8 mouse cellular contexts compared by ENCODE assay signal in genomic region chr4:108070723-108071122, GRCm38 (mm10). TPM values are rescaled to one million over a fixed set of nuclear protein-coding genes. Genes with fewer than 3 reads are reported as not detected.
A peak's percentile ranks its signal among the peaks of the same experiment; 100 is the strongest.
DNase-seq lines count a peak whose midpoint lies in the region; ATAC-seq lines count a peak whose summit lies in the region.

No protein-coding gene starts in this region.

- H3K4me2 ChIP-seq in hindbrain, embryonic 14.5 days (replicated peaks): peak overlapping the region; percentile 61
- H3K4me2 ChIP-seq in midbrain, embryonic 12.5 days (replicated peaks): peak overlapping the region; percentile 89

- peak overlapping the region; percentile 56 for H3K9ac ChIP-seq in hindbrain, embryonic 14.5 days
- H3K9ac ChIP-seq in midbrain, embryonic 12.5 days (replicated peaks): peak overlapping the region; percentile 72

- H3K4me1 ChIP-seq in hindbrain, embryonic 14.5 days (replicated peaks; ENCODE audit: control insufficient read depth, insufficient read depth, low read length): peaks cover 14% of the 10 kb centered on the region
- H3K4me1 ChIP-seq in midbrain, embryonic 12.5 days: peaks cover 14% of the 10 kb centered on the region

- no peak for ATAC-seq in hindbrain, embryonic 14.5 days (ENCODE audit: low FRiP score)
- no peak for ATAC-seq in midbrain, embryonic 12.5 days (ENCODE audit: low FRiP score, low read depth)

- DNase-seq in cerebellum, postnatal 10 days: peak; percentile 12 to 29
- DNase-seq in cerebellum, adult 8-10 months: no peak
- DNase-seq in thymus, postnatal 14 days: peak; percentile 11
- DNase-seq in thymus, postnatal 0 days (ENCODE audit: low spot score): no peak
- DNase-seq in hindbrain, embryonic 14.5 days (ENCODE audit: low spot score): no peak
- DNase-seq in right cerebral cortex, postnatal 4 days: no peak
- no peak for DNase-seq in urinary bladder, postnatal 14 days (ENCODE audit: low spot score)

- H3K27ac ChIP-seq in hindbrain, embryonic 14.5 days: no peak overlapping the region
- H3K27ac ChIP-seq in midbrain, embryonic 12.5 days (replicated peaks): no peak overlapping the region

- peaks cover 18% of the 10 kb centered on the region for H3K36me3 ChIP-seq in hindbrain, embryonic 14.5 days (replicated peaks; ENCODE audit: control insufficient read depth, insufficient read depth)
- peaks cover 15% of the 10 kb centered on the region for H3K36me3 ChIP-seq in midbrain, embryonic 12.5 days

- H3K27me3 ChIP-seq in hindbrain, embryonic 14.5 days (ENCODE audit: control insufficient read depth, insufficient read depth, low read length): no peaks in the 10 kb centered on the region
- no peaks in the 10 kb centered on the region for H3K27me3 ChIP-seq in midbrain, embryonic 12.5 days

- 12% methylated on average over 8 of the region's 8 CpGs for WGBS in hindbrain, embryonic 14.5 days
- 11% methylated on average over 8 of the region's 8 CpGs for WGBS in midbrain, embryonic 12.5 days

- H3K9me3 ChIP-seq in hindbrain, embryonic 14.5 days (ENCODE audit: control insufficient read depth, low read length): no peaks in the 10 kb centered on the region
- no peaks in the 10 kb centered on the region for H3K9me3 ChIP-seq in midbrain, embryonic 12.5 days

- peak overlapping the region; percentile 45 for H3K4me3 ChIP-seq in hindbrain, embryonic 14.5 days (replicated peaks; ENCODE audit: low read length)
- peak overlapping the region; percentile 57 for H3K4me3 ChIP-seq in midbrain, embryonic 12.5 days

RNA-seq across cellular contexts. Expression of gene Podn, which starts 25.5 kb away (rescaled TPM):
- polyA plus RNA-seq in thymus, postnatal 0 days (2015; fragmentation: Nextera tagmentation; extraction: Ambion mirVana): 0.32 and 0.36 TPM in 2 replicates
- 0.29 and 0.68 TPM in 2 replicates for polyA plus RNA-seq in hindbrain, embryonic 14.5 days (2014; fragmentation: Nextera tagmentation; extraction: Ambion mirVana)
- polyA plus RNA-seq in midbrain, embryonic 12.5 days (2016; fragmentation: Nextera tagmentation; extraction: Ambion mirVana): 0.20 TPM in 1 of 2 replicates, not detected in the other

Comparison
In these comparisons a context has a peak if more than half of its experiments do, and no peak if none do; other contexts are left out.
1. DNase-seq: peak in cerebellum, postnatal 10 days (2 of 2) and thymus, postnatal 14 days (single experiment); none in cerebellum, adult 8-10 months (single experiment), thymus, postnatal 0 days (single experiment), hindbrain, embryonic 14.5 days (single experiment), right cerebral cortex, postnatal 4 days (single experiment) and urinary bladder, postnatal 14 days (single experiment).